Comparison of ENCODE assay signal across 14 mouse cellular contexts in the genomic region with DNA sequence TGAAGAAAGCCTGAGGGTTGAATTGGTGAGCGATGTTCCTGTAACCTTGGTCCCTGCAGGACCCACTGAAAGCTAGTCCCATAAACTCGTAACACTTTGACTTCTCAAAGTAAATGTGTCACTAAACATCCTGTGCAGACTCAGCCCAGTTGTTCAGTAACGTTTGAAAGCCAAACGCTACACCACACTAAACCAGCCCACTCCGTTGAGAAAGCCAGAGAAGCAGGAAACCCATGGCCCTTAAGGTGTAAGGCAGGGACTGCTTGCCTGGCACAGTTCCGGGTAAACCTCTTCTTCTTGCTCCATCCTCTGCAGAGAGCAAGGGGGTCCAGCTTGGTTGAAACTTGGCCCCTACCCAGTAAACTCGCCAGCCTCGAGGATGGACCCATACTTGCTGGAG.
DNase-seq lines count a peak whose midpoint lies in the region; ATAC-seq lines count a peak whose summit lies in the region.
"Had no signal": no experiment of that assay in that cellular context is flagged by ENCODE, and none has a peak within 500 bp of the region (broad histone marks: within the 10 kb centered on the region; RNA-seq: fewer than 3 reads in every experiment).

No protein-coding gene starts in this region.

- ATAC-seq in CD4-positive, CD25-positive, alpha-beta regulatory T cell, adult 4 months, result no peak
- ATAC-seq in kidney, embryonic 16.5 days (ENCODE audit: low FRiP score, low TSS enrichment), result peak; percentile 93
- no peak for ATAC-seq in forebrain, embryonic 14.5 days

- intact Hi-C loops in left cerebral cortex, postnatal 25 days (cut with DNase I), result no loop called here

- no peaks in the 10 kb centered on the region for H3K36me3 ChIP-seq in kidney, embryonic 16.5 days (ENCODE audit: insufficient read depth, low read length)
- H3K36me3 ChIP-seq in forebrain, embryonic 14.5 days (ENCODE audit: control insufficient read depth, insufficient read depth, low read length), result no peaks in the 10 kb centered on the region
- H3K36me3 ChIP-seq: hindbrain, embryonic 15.5 days; neural tube, embryonic 15.5 days had no signal

- H3K27ac ChIP-seq in brown adipose tissue, adult 24 weeks (replicated peaks; ENCODE audit: low read depth, low read length), result peak overlapping the region; percentile 69; the same call in 1 of the 2 replicates
- peak overlapping the region; percentile 87 for H3K27ac ChIP-seq in kidney, embryonic 16.5 days (ENCODE audit: low read length)
- H3K27ac ChIP-seq in forebrain, embryonic 14.5 days (ENCODE audit: low read depth, low read length), result no peak overlapping the region
- H3K27ac ChIP-seq: hindbrain, embryonic 15.5 days; liver, embryonic 14.5 days; neural tube, embryonic 15.5 days had no signal

- peak; percentile 10 for DNase-seq in CD4-positive, CD25-positive, alpha-beta regulatory T cell, adult 2 months (ENCODE audit: low read depth, low spot score)
- peak; percentile 19 to 38 for DNase-seq in thymus, adult 18-20 months
- no peak for DNase-seq in forebrain, embryonic 14.5 days (ENCODE audit: low spot score)
- DNase-seq in left cerebral cortex, postnatal 25 days (ENCODE audit: low spot score in 2 of 2), result no peak
- no peak for DNase-seq in urinary bladder, postnatal 36 days (ENCODE audit: low spot score in 2 of 2)
- DNase-seq: cerebellum, adult 9-10 months; right cerebral cortex, adult 18-20 months had no signal

- WGBS in kidney, embryonic 16.5 days, result 30% methylated on average over 8 of the region's 8 CpGs
- WGBS in forebrain, embryonic 14.5 days, result 81% methylated on average over 8 of the region's 8 CpGs

- no peaks in the 10 kb centered on the region for H3K9me3 ChIP-seq in kidney, embryonic 16.5 days (ENCODE audit: low read length)
- no peaks in the 10 kb centered on the region for H3K9me3 ChIP-seq in forebrain, embryonic 14.5 days (replicated peaks; ENCODE audit: control insufficient read depth, low read length)
- H3K9me3 ChIP-seq: hindbrain, embryonic 15.5 days; neural tube, embryonic 15.5 days had no signal

- no peak overlapping the region for H3K4me2 ChIP-seq in kidney, embryonic 16.5 days (replicated peaks; ENCODE audit: low read depth, low read length)
- H3K4me2 ChIP-seq in forebrain, embryonic 14.5 days (ENCODE audit: low read length), result no peak overlapping the region
- H3K4me2 ChIP-seq: hindbrain, embryonic 15.5 days; neural tube, embryonic 15.5 days had no signal

- H3K9ac ChIP-seq in kidney, embryonic 16.5 days (replicated peaks; ENCODE audit: low read length), result no peak overlapping the region; the same call in 1 of the 2 replicates
- H3K9ac ChIP-seq in forebrain, embryonic 14.5 days (ENCODE audit: low read length), result no peak overlapping the region
- H3K9ac ChIP-seq: hindbrain, embryonic 15.5 days; liver, embryonic 14.5 days; neural tube, embryonic 15.5 days had no signal

- H3K27me3 ChIP-seq in kidney, embryonic 16.5 days (ENCODE audit: insufficient read depth, low read length), result no peaks in the 10 kb centered on the region
- no peaks in the 10 kb centered on the region for H3K27me3 ChIP-seq in forebrain, embryonic 14.5 days (replicated peaks; ENCODE audit: control insufficient read depth, insufficient read depth, low read length)
- H3K27me3 ChIP-seq: hindbrain, embryonic 15.5 days; neural tube, embryonic 15.5 days had no signal

- H3K4me1 ChIP-seq in brown adipose tissue, adult 24 weeks (ENCODE audit: control insufficient read depth, insufficient read depth, insufficient read length, low read length), result peaks cover 5% of the 10 kb centered on the region; the same call in 1 of the 2 replicates
- H3K4me1 ChIP-seq in kidney, embryonic 16.5 days (ENCODE audit: insufficient read depth, low read length), result 0 out of 2 replicates have a peak, but pooled peaks cover 5% of the 10 kb centered on the region
- no peaks in the 10 kb centered on the region for H3K4me1 ChIP-seq in forebrain, embryonic 14.5 days (ENCODE audit: control insufficient read depth, insufficient read depth, low read length)
- H3K4me1 ChIP-seq: hindbrain, embryonic 15.5 days; neural tube, embryonic 15.5 days had no signal

- no peak overlapping the region for H3K4me3 ChIP-seq in brown adipose tissue, adult 24 weeks (ENCODE audit: insufficient read depth, low read depth, low read length)
- H3K4me3 ChIP-seq in kidney, embryonic 16.5 days (ENCODE audit: low read length), result no peak overlapping the region
- no peak overlapping the region for H3K4me3 ChIP-seq in forebrain, embryonic 14.5 days (ENCODE audit: low read depth, low read length)
- H3K4me3 ChIP-seq: erythroblast, embryonic 14.5 days; hindbrain, embryonic 15.5 days; neural tube, embryonic 15.5 days had no signal

Comparison
In these comparisons a context has a peak if more than half of its experiments do, and no peak if none do; other contexts are left out.
1. DNase-seq: peak in CD4-positive, CD25-positive, alpha-beta regulatory T cell, adult 2 months (single experiment) and thymus, adult 18-20 months (2 of 2); none in forebrain, embryonic 14.5 days (single experiment), left cerebral cortex, postnatal 25 days (0 of 2) and urinary bladder, postnatal 36 days (0 of 2).